Comparison of ENCODE assay signal across 21 mouse cellular contexts in the genomic region with DNA sequence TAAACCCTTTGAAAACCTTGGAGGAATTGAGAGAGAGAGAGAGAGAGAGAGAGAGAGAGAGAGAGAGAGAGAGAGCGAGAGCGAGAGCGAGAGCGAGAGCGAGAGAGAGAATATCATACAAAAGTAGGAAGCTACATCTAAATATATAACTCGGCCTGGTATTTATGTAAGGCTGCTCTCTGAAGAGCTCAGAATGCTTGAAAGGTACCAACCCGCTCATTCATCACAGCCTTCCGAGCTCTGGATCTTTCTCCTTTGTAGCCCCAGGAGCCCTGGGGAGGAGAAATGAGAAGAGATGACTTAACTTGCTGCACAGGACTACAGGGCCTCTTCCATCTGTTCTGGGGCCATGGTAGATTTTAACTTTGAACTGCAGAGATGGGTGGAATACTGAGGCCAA. TPM values are rescaled to one million over a fixed set of nuclear protein-coding genes. Genes with fewer than 3 reads are reported as not detected.
DNase-seq lines count a peak whose midpoint lies in the region; ATAC-seq and TF ChIP-seq lines count a peak whose summit lies in the region.
"Had no signal": no experiment of that assay in that cellular context is flagged by ENCODE, and none has a peak within 500 bp of the region (broad histone marks: within the 10 kb centered on the region; RNA-seq: fewer than 3 reads in every experiment).

No protein-coding gene starts in this region.

- peak overlapping the region; percentile 58; the same call in 1 of the 2 replicates for H3K27ac ChIP-seq in left cerebral cortex, adult 2 months

- DNase-seq in frontal cortex, postnatal 14 days (ENCODE audit: low spot score in 2 of 2) = no peak
- no peak for DNase-seq in left cerebral cortex, adult 2 months (ENCODE audit: extremely low spot score in 1 of 2, low spot score in 2 of 2)
- DNase-seq in left cerebral cortex, adult 8-10 months (ENCODE audit: low spot score in 2 of 2) = no peak
- peak; percentile 70 for DNase-seq in brain, adult 2 months (ENCODE audit: low read depth, low spot score)
- no peak for DNase-seq in natural killer cell, adult 2 months (ENCODE audit: low spot score in 2 of 2)
- DNase-seq: adrenal gland, adult 2 months; adrenal gland, adult 8-10 months; adrenal gland, postnatal 10 days; adrenal gland, postnatal 14 days; adrenal gland, postnatal 25 days; adrenal gland, postnatal 36 days; B cell, adult 2 months; cerebellum, adult 11 months; cerebellum, adult 11-12 months; cerebellum, adult 18-20 months; cerebellum, adult 2 months had no signal

- intact Hi-C loops in left cerebral cortex, adult 2 months (cut with DNase I) = no loop called here

- H3K4me3 ChIP-seq in left cerebral cortex, adult 2 months = no peak overlapping the region

- no peak for TF ChIP-seq CTCF in left cerebral cortex, adult 2 months (IDR thresholded peaks at IDR 0.05)

- peak; percentile 51 for ATAC-seq in frontal cortex, adult (ENCODE audit: low TSS enrichment)
- ATAC-seq: activated CD4-positive, CD25-positive, alpha-beta regulatory T cell, adult 4 months; CD4-positive, CD25-positive, alpha-beta regulatory T cell, adult 4 months; Patski had no signal

RNA-seq across cellular contexts. Expression of a gene that starts 22.3 kb away (rescaled TPM):
- 10 to 100 TPM; 74.8 to 89.1 TPM for total RNA-seq in left cerebral cortex, adult 2 months (2021)
- 10 to 100 TPM; 47.5 to 53.8 (median 50.6) TPM for total RNA-seq in left cerebral cortex, adult 8-10 months (2022)
- total RNA-seq: MEL had no signal
